Mouse (Mus musculus) embryonic facial prominence, embryonic 15.5 days (tissue): ENCODE data around the gene Snupn. TPM values are rescaled to one million over a fixed set of nuclear protein-coding genes. Genes with fewer than 3 reads are reported as not detected.
"Not testable (repeated sequence)": the region's sequence is repeated elsewhere in the genome, so short reads cannot be mapped to it uniquely, and the experiment has no call there.

ENCODE experiments used
- ATAC-seq: fragments of 200-750 bp; cut with Nextera tagmentation; 2 replicates; pipeline ENCODE4 v1.8.0; 2017; ENCODE audit warnings: low read depth, moderate TSS enrichment; ENCODE audit not compliant: insufficient number of reproducible peaks, low FRiP score, low TSS enrichment
- H3K27ac ChIP-seq: fragments of 300-500 bp; sonication (generic); replicated peaks from 2 replicates; pipeline ENCODE4 v1.5.1; 2015; ENCODE audit warnings: mild to moderate bottlenecking, inconsistent platforms
- H3K27me3 ChIP-seq: fragments of 300-500 bp; sonication (generic); 2 replicates; pipeline ENCODE4 v1.6.1; 2015; ENCODE audit warnings: inconsistent platforms
- H3K36me3 ChIP-seq: fragments of 300-500 bp; sonication (generic); 2 replicates; pipeline ENCODE4 v1.6.1; 2015; ENCODE audit warnings: mild to moderate bottlenecking, inconsistent platforms
- H3K4me1 ChIP-seq: fragments of 300-500 bp; sonication (generic); 2 replicates; pipeline ENCODE4 v1.6.1; 2015; ENCODE audit warnings: inconsistent platforms
- H3K4me2 ChIP-seq: fragments of 300-500 bp; sonication (generic); replicated peaks from 2 replicates; pipeline ENCODE4 v1.6.1; 2015; ENCODE audit warnings: mild to moderate bottlenecking, inconsistent platforms
- H3K4me3 ChIP-seq: fragments of 300-500 bp; sonication (generic); replicated peaks from 2 replicates; pipeline ENCODE4 v1.5.1; 2015; ENCODE audit warnings: mild to moderate bottlenecking, inconsistent platforms
- H3K9ac ChIP-seq: fragments of 300-500 bp; sonication (generic); 2 replicates; pipeline ENCODE4 v1.6.1; 2015; ENCODE audit warnings: inconsistent platforms
- H3K9me3 ChIP-seq: fragments of 300-500 bp; sonication (generic); replicated peaks from 2 replicates; pipeline ENCODE4 v1.6.1; 2016; ENCODE audit warnings: inconsistent platforms
- whole genome bisulfite sequencing: fragments of 180-500 bp; shearing (Covaris S2); methylation state at CpG from one replicate; pipeline ENCODE4 v1.1.7; 2015; 5-methylcytosine and 5-hydroxymethylcytosine counted together
- polyA plus RNA-seq: library from polyadenylated mRNA; unstranded; fragments of >200 nt; fragmentation: Nextera tagmentation; extraction: Ambion mirVana; gene quantifications from 2 replicates; pipeline ENCODE4 v1.2.1, GENCODE M21; 2015

Snupn gene
- polyA plus RNA-seq, 1 experiment from 2014 or later = 27.9 TPM

GRCm38 (mm10) chr9:56936861-56937222 is 13.8 kb upstream of the Snupn start:
- ATAC-seq = no peak
- no peaks in the 10 kb centered on the region for H3K36me3 ChIP-seq
- H3K4me2 ChIP-seq = peak overlapping the region; percentile 75
- WGBS = 19% methylated on average over 6 of the region's 6 CpGs
- no peaks in the 10 kb centered on the region for H3K27me3 ChIP-seq
- peak overlapping the region; percentile 94; the same call in 1 of the 2 replicates for H3K27ac ChIP-seq
- peaks cover 9% of the 10 kb centered on the region for H3K4me1 ChIP-seq
- H3K9ac ChIP-seq = no peak overlapping the region
- H3K4me3 ChIP-seq = peak overlapping the region; percentile 86
- no peaks in the 10 kb centered on the region for H3K9me3 ChIP-seq

GRCm38 (mm10) chr9:56937223-56938160 is 13.2 kb upstream of the Snupn start, which contains the start of gene Imp3:
Imp3 (plus strand) TSS chr9:56937475.
- H3K9ac ChIP-seq = peak within 1 kb of the TSS; percentile 79
- H3K27me3 ChIP-seq = no peaks in the 10 kb centered on the region
- peak; percentile 92 for ATAC-seq
- H3K27ac ChIP-seq = peak within 1 kb of the TSS; percentile 94
- no peaks in the 10 kb centered on the region for H3K9me3 ChIP-seq
- WGBS = under 1% methylated on average over 73 of the region's 73 CpGs
- H3K4me1 ChIP-seq = peaks cover 9% of the 10 kb centered on the region
- peak within 1 kb of the TSS; percentile 86 for H3K4me3 ChIP-seq
- peak within 1 kb of the TSS; percentile 75 for H3K4me2 ChIP-seq
- no peaks in the 10 kb centered on the region for H3K36me3 ChIP-seq

GRCm38 (mm10) chr9:56938374-56938773 is 12.3 kb upstream of the Snupn start:
- no peaks in the 10 kb centered on the region for H3K9me3 ChIP-seq
- peak overlapping the region; percentile 79; the same call in 1 of the 2 replicates for H3K9ac ChIP-seq
- peak overlapping the region; percentile 86 for H3K4me3 ChIP-seq
- ATAC-seq = no peak
- H3K36me3 ChIP-seq = no peaks in the 10 kb centered on the region
- H3K27me3 ChIP-seq = no peaks in the 10 kb centered on the region
- H3K27ac ChIP-seq = peak overlapping the region; percentile 94
- 1% methylated on average over 7 of the region's 7 CpGs for WGBS
- H3K4me2 ChIP-seq = peak overlapping the region; percentile 75
- H3K4me1 ChIP-seq = peaks cover 9% of the 10 kb centered on the region

- ATAC-seq = not testable (repeated sequence)
- 25% methylated on average over 3 of the region's 3 CpGs for WGBS
Measured at GRCm38 (mm10) chr9:56947481-56947880, 3.2 kb upstream of the Snupn start.

GRCm38 (mm10) chr9:56948699-56949098 is 2.0 kb upstream of the Snupn start:
- not testable (repeated sequence) for H3K9me3 ChIP-seq, H3K36me3 ChIP-seq, H3K9ac ChIP-seq, H3K4me3 ChIP-seq, ATAC-seq, H3K27me3 ChIP-seq, H3K4me2 ChIP-seq, H3K27ac ChIP-seq
- WGBS = 80% methylated on average over 5 of the region's 5 CpGs
- H3K4me1 ChIP-seq = peaks cover 11% of the 10 kb centered on the region

More at GRCm38 (mm10) chr9:56947481-56947880, 3.2 kb upstream of the Snupn start:
- not testable (repeated sequence) for H3K27ac ChIP-seq, H3K27me3 ChIP-seq, H3K4me2 ChIP-seq, H3K9ac ChIP-seq, H3K4me3 ChIP-seq, H3K9me3 ChIP-seq, H3K36me3 ChIP-seq
- H3K4me1 ChIP-seq = peaks cover 11% of the 10 kb centered on the region

- Histone ChIP-seq H3K36me3 (no peaks in the 10 kb centered on the region), H3K9ac (0 out of 2 replicates have a peak overlapping the region, but pooled peaks have one; percentile 9), H3K27me3 (no peaks in the 10 kb centered on the region), H3K9me3 (no peaks in the 10 kb centered on the region), H3K4me2 (peak overlapping the region; percentile 70), H3K27ac (peak overlapping the region; percentile 44; the same call in 1 of the 2 replicates), H3K4me1 (peaks cover 11% of the 10 kb centered on the region), H3K4me3 (peak overlapping the region; percentile 62)
- ATAC-seq = no peak
- 11% methylated on average over 13 of the region's 13 CpGs for WGBS
Measured at GRCm38 (mm10) chr9:56949767-56950166, 911 bp upstream of the Snupn start.

- Histone ChIP-seq H3K4me1 (peaks cover 11% of the 10 kb centered on the region), H3K36me3 (peaks cover 4% of the 10 kb centered on the region; the same call in 1 of the 2 replicates), H3K4me3 (no peak overlapping the region), H3K4me2 (no peak overlapping the region), H3K9ac (no peak overlapping the region), H3K9me3 (no peaks in the 10 kb centered on the region), H3K27me3 (no peaks in the 10 kb centered on the region), H3K27ac (no peak overlapping the region)
- no peak for ATAC-seq
- 97% methylated on average over 1 of the region's 1 CpGs for WGBS
Measured at GRCm38 (mm10) chr9:56953562-56953961, 2.9 kb downstream of the Snupn start.

- no peaks in the 10 kb centered on the region for H3K27me3 ChIP-seq
- no peak overlapping the region for H3K4me2 ChIP-seq
- peaks cover 17% of the 10 kb centered on the region for H3K36me3 ChIP-seq
- H3K27ac ChIP-seq = no peak overlapping the region
- WGBS = 68% methylated on average over 7 of the region's 7 CpGs
- H3K9me3 ChIP-seq = no peaks in the 10 kb centered on the region
- no peaks in the 10 kb centered on the region for H3K4me1 ChIP-seq
- no peak overlapping the region for H3K9ac ChIP-seq
- ATAC-seq = no peak
- no peak overlapping the region for H3K4me3 ChIP-seq
Measured at GRCm38 (mm10) chr9:56956966-56957675, 6.4 kb downstream of the Snupn start.

- peaks cover 28% of the 10 kb centered on the region for H3K36me3 ChIP-seq
- no peak overlapping the region for H3K27ac ChIP-seq
- H3K9ac ChIP-seq = no peak overlapping the region
- no peaks in the 10 kb centered on the region for H3K9me3 ChIP-seq
- H3K4me3 ChIP-seq = no peak overlapping the region
- no peaks in the 10 kb centered on the region for H3K4me1 ChIP-seq
- no peak overlapping the region for H3K4me2 ChIP-seq
- H3K27me3 ChIP-seq = no peaks in the 10 kb centered on the region
- ATAC-seq = no peak
- WGBS = 94% methylated on average over 2 of the region's 2 CpGs
Measured at GRCm38 (mm10) chr9:56958689-56959088, 8.0 kb downstream of the Snupn start.

- Histone ChIP-seq H3K4me2 (no peak overlapping the region), H3K4me3 (no peak overlapping the region), H3K9me3 (no peaks in the 10 kb centered on the region), H3K27me3 (no peaks in the 10 kb centered on the region), H3K27ac (no peak overlapping the region), H3K9ac (no peak overlapping the region), H3K4me1 (no peaks in the 10 kb centered on the region), H3K36me3 (peaks cover 39% of the 10 kb centered on the region)
- no peak for ATAC-seq
- 92% methylated on average over 3 of the region's 3 CpGs for WGBS
Measured at GRCm38 (mm10) chr9:56961591-56961990, 10.9 kb downstream of the Snupn start.

GRCm38 (mm10) chr9:56970158-56970557 is 19.5 kb downstream of the Snupn start:
- Histone ChIP-seq H3K36me3 (peaks cover 17% of the 10 kb centered on the region), H3K9ac (no peak overlapping the region), H3K4me1 (no peaks in the 10 kb centered on the region), H3K27me3 (no peaks in the 10 kb centered on the region), H3K4me3 (no peak overlapping the region), H3K9me3 (no peaks in the 10 kb centered on the region), H3K27ac (no peak overlapping the region), H3K4me2 (no peak overlapping the region)
- WGBS = 70% methylated on average over 2 of the region's 2 CpGs
- no peak for ATAC-seq
